Comparison of ENCODE assay signal across 9 mouse cellular contexts in genomic region chr4:106463174-106463801, GRCm38 (mm10). TPM values are rescaled to one million over a fixed set of nuclear protein-coding genes. Genes with fewer than 3 reads are reported as not detected.
A peak's percentile ranks its signal among the peaks of the same experiment; 100 is the strongest.
DNase-seq lines count a peak whose midpoint lies in the region; ATAC-seq and TF ChIP-seq lines count a peak whose summit lies in the region.
"Had no signal": no experiment of that assay in that cellular context is flagged by ENCODE, and none has a peak within 500 bp of the region (broad histone marks: within the 10 kb centered on the region; RNA-seq: fewer than 3 reads in every experiment).

No protein-coding gene starts in this region.

- H3K4me2 ChIP-seq in heart, postnatal 0 days (ENCODE audit: low read depth, low read length) = peak overlapping the region; percentile 54
- peak overlapping the region; percentile 71 for H3K4me2 ChIP-seq in kidney, postnatal 0 days (ENCODE audit: low read length)

- H3K4me3 ChIP-seq in heart, postnatal 0 days (ENCODE audit: low read depth, low read length) = peak overlapping the region; percentile 33
- peak overlapping the region; percentile 28 for H3K4me3 ChIP-seq in kidney, postnatal 0 days (replicated peaks; ENCODE audit: low read depth, low read length)

- no peak for DNase-seq in heart, postnatal 0 days (ENCODE audit: low spot score)
- no peak for DNase-seq in heart, adult 18-20 months
- DNase-seq in embryo, embryonic 9.5 days (ENCODE audit: extremely low spot score) = peak; percentile 36
- DNase-seq in kidney, postnatal 0 days (ENCODE audit: low spot score) = no peak
- peak; percentile 20 for DNase-seq in neural tube, embryonic 10.5 days (ENCODE audit: extremely low spot score, low spot score)
- no peak for DNase-seq in right cerebral cortex, postnatal 36 days (ENCODE audit: low spot score in 2 of 2)
- DNase-seq in cerebellum, postnatal 36 days = no peak
- DNase-seq in left cerebral cortex, adult 18-20 months (ENCODE audit: low spot score in 2 of 2) = no peak

- 0 out of 2 replicates have a peak, but pooled peaks cover 3% of the 10 kb centered on the region for H3K4me1 ChIP-seq in heart, postnatal 0 days (ENCODE audit: control insufficient read depth, insufficient read depth)
- no peaks in the 10 kb centered on the region; the same call in 1 of the 2 replicates for H3K4me1 ChIP-seq in kidney, postnatal 0 days (replicated peaks; ENCODE audit: insufficient read depth, low read length)

- no peak for TF ChIP-seq CTCF in heart, postnatal 0 days (IDR thresholded peaks at IDR 0.05; ENCODE audit: low read depth)
- TF ChIP-seq CTCF in kidney, postnatal 0 days (IDR thresholded peaks at IDR 0.05; ENCODE audit: low read depth) = no peak

- WGBS in heart, postnatal 0 days = 31% methylated on average over 21 of the region's 21 CpGs
- WGBS in kidney, postnatal 0 days = 26% methylated on average over 21 of the region's 21 CpGs

- no peaks in the 10 kb centered on the region for H3K9me3 ChIP-seq in heart, postnatal 0 days (replicated peaks; ENCODE audit: control insufficient read depth, low read length)
- H3K9me3 ChIP-seq in kidney, postnatal 0 days (replicated peaks; ENCODE audit: low read length) = no peaks in the 10 kb centered on the region

- H3K36me3 ChIP-seq in heart, postnatal 0 days (replicated peaks; ENCODE audit: control insufficient read depth, insufficient read depth, low read length) = no peaks in the 10 kb centered on the region
- no peaks in the 10 kb centered on the region for H3K36me3 ChIP-seq in kidney, postnatal 0 days (ENCODE audit: insufficient read depth, low read length)

- H3K9ac ChIP-seq in heart, postnatal 0 days (replicated peaks; ENCODE audit: low read depth, low read length) = no peak overlapping the region
- peak overlapping the region; percentile 40; the same call in 1 of the 2 replicates for H3K9ac ChIP-seq in kidney, postnatal 0 days (ENCODE audit: low read depth, low read length)

- TF ChIP-seq EP300 in heart, postnatal 0 days (IDR thresholded peaks at IDR 0.05; ENCODE audit: low read depth) = no peak

- H3K27me3 ChIP-seq in heart, postnatal 0 days (ENCODE audit: control insufficient read depth, insufficient read depth, low read length) = peaks cover 44% of the 10 kb centered on the region
- peaks cover 16% of the 10 kb centered on the region for H3K27me3 ChIP-seq in kidney, postnatal 0 days (ENCODE audit: insufficient read depth, low read length)

- H3K27ac ChIP-seq in heart, postnatal 0 days (ENCODE audit: low read depth) = no peak overlapping the region
- no peak overlapping the region for H3K27ac ChIP-seq in kidney, postnatal 0 days

- ATAC-seq in heart, postnatal 0 days (ENCODE audit: insufficient read depth, low read depth) = no peak
- ATAC-seq in kidney, postnatal 0 days (replicated peaks; ENCODE audit: low FRiP score, low read depth) = 0 out of 2 replicates have a peak, but pooled peaks have one; percentile 8

RNA-seq across cellular contexts. Expression of gene Pcsk9, which starts 0.8 kb away (rescaled TPM):
- 1.2 and 4.4 TPM in 2 replicates for total RNA-seq in heart, postnatal 0 days (2014; rRNA removed; ENCODE audit: low replicate concordance)
- 0.05 TPM in 2 replicates for polyA plus RNA-seq in heart, postnatal 0 days (2015; fragmentation: Nextera tagmentation; extraction: Ambion mirVana)
- not detected for total RNA-seq in heart, adult 18-20 months (2021)
- 5.6 and 6.7 TPM in 2 replicates for polyA plus RNA-seq in kidney, postnatal 0 days (2015; fragmentation: Nextera tagmentation; extraction: Ambion mirVana)
- total RNA-seq in left cerebral cortex, adult 18-20 months (2021) = 1 to 10 TPM; 2.2 to 3.9 TPM

RNA-seq across cellular contexts. Expression of gene Bsnd, which starts 28.8 kb away (rescaled TPM):
- total RNA-seq in heart, postnatal 0 days (2014; rRNA removed; ENCODE audit: low replicate concordance) = 0.15 TPM in 1 of 2 replicates, not detected in the other
- polyA plus RNA-seq in heart, postnatal 0 days (2015; fragmentation: Nextera tagmentation; extraction: Ambion mirVana) = not detected in 2 replicates
- total RNA-seq in heart, adult 18-20 months (2021) = not detected
- polyA plus RNA-seq in kidney, postnatal 0 days (2015; fragmentation: Nextera tagmentation; extraction: Ambion mirVana) = 40.1 and 40.6 TPM in 2 replicates
- not detected for total RNA-seq in left cerebral cortex, adult 18-20 months (2021)
- polyA plus RNA-seq: large intestine, adult 2 months had no signal

Comparison
In these comparisons a context has a peak if more than half of its experiments do, and no peak if none do; other contexts are left out.
1. DNase-seq: peak in embryo, embryonic 9.5 days (single experiment) and neural tube, embryonic 10.5 days (single experiment); none in heart, postnatal 0 days (single experiment), heart, adult 18-20 months (0 of 2), kidney, postnatal 0 days (single experiment), right cerebral cortex, postnatal 36 days (0 of 2), cerebellum, postnatal 36 days (0 of 2) and left cerebral cortex, adult 18-20 months (0 of 2).